Mouse (Mus musculus): ENCODE measurements at regions not wholly inside any gene's neighbourhood (a gene's known extent, or its start where the extent isn't known, plus 50 kb on each side); places are given as distances from the start of the nearest gene placed in this dataset.

DNA sequence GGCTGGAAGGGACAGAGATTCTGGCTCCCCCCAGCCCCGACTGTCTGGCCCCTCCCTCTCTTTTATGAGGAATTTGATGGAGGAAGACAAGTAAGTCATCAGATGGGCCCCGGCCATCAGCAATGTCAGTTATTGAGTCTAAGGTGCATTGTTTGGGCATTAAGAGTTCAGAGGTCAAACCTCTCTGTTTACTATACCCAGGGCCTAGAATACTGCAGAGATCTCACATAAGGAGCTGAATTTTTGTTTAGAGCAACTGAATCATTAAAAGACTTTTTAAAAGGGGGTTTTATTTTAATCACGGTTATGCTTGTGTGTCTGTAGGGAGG, 353.1 kb upstream of the Jarid2 start:
- ATAC-seq (ENCODE audit: insufficient number of reproducible peaks, insufficient read depth, low FRiP score, low read depth): no peak

DNA sequence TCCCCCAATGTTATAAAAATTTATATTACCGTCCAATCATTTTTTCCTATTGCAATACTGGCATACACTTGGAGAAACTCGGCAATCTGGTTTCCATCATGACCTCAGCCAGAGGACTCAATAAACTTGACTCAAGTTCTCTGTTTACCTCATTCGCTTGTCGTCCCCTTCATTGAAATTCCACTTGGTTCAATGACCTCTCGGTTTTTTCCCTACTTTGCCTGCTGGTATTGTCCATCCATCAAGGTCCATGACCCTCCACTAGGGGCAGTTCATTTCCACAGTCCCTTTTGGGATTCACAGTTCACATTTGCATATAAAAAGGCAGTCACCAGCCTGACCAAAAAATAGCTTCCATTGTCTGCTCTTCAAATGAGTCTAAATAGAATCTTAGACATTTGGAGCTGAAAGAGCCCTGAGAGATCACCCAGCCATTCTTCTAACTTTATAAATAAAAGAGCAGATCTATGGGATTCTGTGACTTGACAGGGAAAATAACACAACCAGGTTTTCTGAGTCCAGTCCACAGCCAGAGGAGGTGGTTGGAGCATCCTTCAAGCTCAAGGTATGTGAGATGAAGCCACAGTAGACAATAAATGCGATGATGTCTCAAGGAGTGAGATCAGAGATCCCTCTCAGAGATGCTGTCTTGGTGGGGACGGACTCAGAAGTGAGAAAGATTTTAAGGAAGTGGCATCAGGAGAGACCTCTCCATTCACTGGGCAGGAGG, 347.4 kb upstream of the Jarid2 start:
- Histone ChIP-seq H3K27ac (replicated peaks in 1 of 2; ENCODE audit: control insufficient read depth in 1 of 2, insufficient read depth in 1 of 2, low read depth in 2 of 2, low read length in 2 of 2) (no peak overlapping the region), H3K4me3 (ENCODE audit: control insufficient read depth in 1 of 2, insufficient read depth in 1 of 2, low read depth in 1 of 2, low read length in 2 of 2) (no peak overlapping the region), H3K36me3 (ENCODE audit: control insufficient read depth, insufficient read depth, low read length) (no peaks in the 10 kb centered on the region), H3K27me3 (ENCODE audit: control insufficient read depth, insufficient read depth, low read length) (no peaks in the 10 kb centered on the region), H3K9me3 (ENCODE audit: control insufficient read depth, low read length) (no peaks in the 10 kb centered on the region), H3K9ac (ENCODE audit: low read length) (no peak overlapping the region), H3K4me2 (ENCODE audit: low read length) (no peak overlapping the region), H3K4me1 (ENCODE audit: control insufficient read depth in 2 of 2, insufficient read depth in 2 of 2, low read length in 2 of 2) (peaks cover 3 to 4% of the 10 kb centered on the region in 2 experiments; a peak in 1 of 4 replicates)
- no peak for ATAC-seq (ENCODE audit: insufficient number of reproducible peaks, insufficient read depth, low FRiP score, low read depth)
- 84% methylated on average over 7 of the region's 7 CpGs for WGBS

More for the DNA sequence above, 353.1 kb upstream of the Jarid2 start:
- Histone ChIP-seq H3K4me2 (ENCODE audit: low read length) (no peak overlapping the region), H3K4me3 (ENCODE audit: control insufficient read depth in 1 of 2, insufficient read depth in 1 of 2, low read depth in 1 of 2, low read length in 2 of 2) (no peak overlapping the region), H3K27me3 (ENCODE audit: control insufficient read depth, insufficient read depth, low read length) (no peaks in the 10 kb centered on the region), H3K9ac (ENCODE audit: low read length) (no peak overlapping the region), H3K27ac (replicated peaks in 1 of 2; ENCODE audit: control insufficient read depth in 1 of 2, insufficient read depth in 1 of 2, low read depth in 2 of 2, low read length in 2 of 2) (no peak overlapping the region), H3K36me3 (ENCODE audit: control insufficient read depth, insufficient read depth, low read length) (no peaks in the 10 kb centered on the region), H3K4me1 (ENCODE audit: control insufficient read depth in 2 of 2, insufficient read depth in 2 of 2, low read length in 2 of 2) (peaks cover 5 to 6% of the 10 kb centered on the region in 2 experiments; a peak in 2 of 4 replicates), H3K9me3 (ENCODE audit: control insufficient read depth, low read length) (no peaks in the 10 kb centered on the region)
- 72% methylated on average over 3 of the region's 3 CpGs for WGBS

DNA sequence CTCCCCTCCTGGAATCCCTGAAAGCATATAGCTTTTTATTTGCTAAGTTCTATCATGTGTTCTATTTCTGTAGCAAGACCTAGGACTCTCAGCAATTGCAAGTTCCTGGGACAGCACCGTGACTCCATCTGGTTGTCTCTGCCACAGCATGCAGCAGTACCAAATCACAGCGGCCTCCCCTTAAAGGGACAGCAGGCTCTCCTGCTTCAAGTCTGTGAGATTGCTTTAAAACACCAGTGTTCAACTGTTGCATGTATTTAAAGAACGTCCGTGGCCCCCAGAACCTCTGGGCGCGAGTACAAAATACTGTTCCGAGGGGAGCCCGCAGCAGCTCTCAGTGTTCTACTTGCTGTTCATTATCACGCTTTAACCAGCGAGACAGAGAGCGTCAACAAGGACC, 346.0 kb upstream of the Jarid2 start:
- Histone ChIP-seq H3K4me1 (ENCODE audit: control insufficient read depth in 2 of 2, insufficient read depth in 2 of 2, low read length in 2 of 2) (peaks cover 3 to 4% of the 10 kb centered on the region in 2 experiments; a peak in 1 of 4 replicates), H3K4me3 (ENCODE audit: control insufficient read depth in 1 of 2, insufficient read depth in 1 of 2, low read depth in 1 of 2, low read length in 2 of 2) (no peak overlapping the region), H3K36me3 (ENCODE audit: control insufficient read depth, insufficient read depth, low read length) (no peaks in the 10 kb centered on the region), H3K27me3 (ENCODE audit: control insufficient read depth, insufficient read depth, low read length) (no peaks in the 10 kb centered on the region), H3K9me3 (ENCODE audit: control insufficient read depth, low read length) (no peaks in the 10 kb centered on the region), H3K4me2 (ENCODE audit: low read length) (no peak overlapping the region), H3K9ac (ENCODE audit: low read length) (no peak overlapping the region), H3K27ac (replicated peaks in 1 of 2; ENCODE audit: control insufficient read depth in 1 of 2, insufficient read depth in 1 of 2, low read depth in 2 of 2, low read length in 2 of 2) (no peak overlapping the region)
- 53% methylated on average over 11 of the region's 11 CpGs for WGBS
- ATAC-seq (ENCODE audit: insufficient number of reproducible peaks, insufficient read depth, low FRiP score, low read depth): no peak

DNA sequence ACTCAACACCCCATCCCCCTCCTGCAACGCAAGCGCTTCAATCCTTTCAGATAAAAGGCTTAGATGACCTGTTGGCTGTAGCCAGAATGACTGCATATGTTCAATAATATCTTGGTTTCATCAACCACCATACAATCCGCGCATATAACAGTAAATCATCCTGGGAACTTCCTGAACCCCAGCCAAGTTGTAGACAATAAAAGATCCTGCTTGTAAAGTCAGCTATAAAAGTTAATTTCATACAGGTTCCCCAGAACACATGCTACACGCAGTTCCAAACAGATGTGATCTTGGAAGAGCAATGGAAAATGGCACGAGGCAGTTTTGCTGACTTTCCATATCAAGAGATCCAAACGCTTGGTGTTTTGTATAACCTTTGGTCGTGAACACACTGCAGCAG, 342.5 kb upstream of the Jarid2 start:
- no peak overlapping the region for H3K4me2 ChIP-seq (ENCODE audit: low read length)
- no peaks in the 10 kb centered on the region for H3K36me3 ChIP-seq (ENCODE audit: control insufficient read depth, insufficient read depth, low read length)
- no peak for ATAC-seq (ENCODE audit: insufficient number of reproducible peaks, insufficient read depth, low FRiP score, low read depth)
- WGBS: 83% methylated on average over 8 of the region's 8 CpGs
- H3K9ac ChIP-seq (ENCODE audit: low read length): no peak overlapping the region
- H3K9me3 ChIP-seq (ENCODE audit: control insufficient read depth, low read length): no peaks in the 10 kb centered on the region
- no peak overlapping the region for H3K27ac ChIP-seq (replicated peaks in 1 of 2; ENCODE audit: control insufficient read depth in 1 of 2, insufficient read depth in 1 of 2, low read depth in 2 of 2, low read length in 2 of 2)
- H3K4me1 ChIP-seq (ENCODE audit: control insufficient read depth in 2 of 2, insufficient read depth in 2 of 2, low read length in 2 of 2): peaks cover 3 to 4% of the 10 kb centered on the region in 2 experiments; a peak in 1 of 4 replicates
- H3K27me3 ChIP-seq (ENCODE audit: control insufficient read depth, insufficient read depth, low read length): no peaks in the 10 kb centered on the region
- H3K4me3 ChIP-seq (ENCODE audit: control insufficient read depth in 1 of 2, insufficient read depth in 1 of 2, low read depth in 1 of 2, low read length in 2 of 2): no peak overlapping the region

DNA sequence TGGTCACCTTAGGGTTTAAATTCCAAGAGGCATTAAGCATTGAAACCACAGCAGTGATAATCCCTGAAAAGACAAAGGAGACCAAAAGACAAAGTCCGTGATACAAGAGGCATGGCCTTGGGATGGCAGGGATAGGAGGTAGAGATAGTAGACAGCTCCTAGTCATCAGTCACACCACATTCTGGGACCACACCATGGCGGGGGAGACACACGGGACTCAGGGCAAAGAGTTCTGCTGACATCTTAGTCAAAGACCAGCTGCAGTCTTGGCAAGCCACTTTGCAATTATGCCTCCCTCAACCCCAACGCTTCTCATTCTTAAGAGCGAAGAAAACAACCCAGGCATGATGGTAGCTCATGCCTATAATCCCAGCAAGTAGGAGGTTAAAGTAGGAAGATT, 339.6 kb upstream of the Jarid2 start:
- ATAC-seq (ENCODE audit: insufficient number of reproducible peaks, insufficient read depth, low FRiP score, low read depth): no peak
- Histone ChIP-seq H3K4me3 (ENCODE audit: control insufficient read depth in 1 of 2, insufficient read depth in 1 of 2, low read depth in 1 of 2, low read length in 2 of 2) (no peak overlapping the region), H3K4me1 (ENCODE audit: control insufficient read depth in 2 of 2, insufficient read depth in 2 of 2, low read length in 2 of 2) (no peaks in the 10 kb centered on the region), H3K36me3 (ENCODE audit: control insufficient read depth, insufficient read depth, low read length) (no peaks in the 10 kb centered on the region), H3K4me2 (ENCODE audit: low read length) (no peak overlapping the region), H3K27ac (replicated peaks in 1 of 2; ENCODE audit: control insufficient read depth in 1 of 2, insufficient read depth in 1 of 2, low read depth in 2 of 2, low read length in 2 of 2) (no peak overlapping the region), H3K9me3 (ENCODE audit: control insufficient read depth, low read length) (no peaks in the 10 kb centered on the region), H3K27me3 (ENCODE audit: control insufficient read depth, insufficient read depth, low read length) (no peaks in the 10 kb centered on the region), H3K9ac (ENCODE audit: low read length) (no peak overlapping the region)
- 84% methylated on average over 5 of the region's 5 CpGs for WGBS

DNA sequence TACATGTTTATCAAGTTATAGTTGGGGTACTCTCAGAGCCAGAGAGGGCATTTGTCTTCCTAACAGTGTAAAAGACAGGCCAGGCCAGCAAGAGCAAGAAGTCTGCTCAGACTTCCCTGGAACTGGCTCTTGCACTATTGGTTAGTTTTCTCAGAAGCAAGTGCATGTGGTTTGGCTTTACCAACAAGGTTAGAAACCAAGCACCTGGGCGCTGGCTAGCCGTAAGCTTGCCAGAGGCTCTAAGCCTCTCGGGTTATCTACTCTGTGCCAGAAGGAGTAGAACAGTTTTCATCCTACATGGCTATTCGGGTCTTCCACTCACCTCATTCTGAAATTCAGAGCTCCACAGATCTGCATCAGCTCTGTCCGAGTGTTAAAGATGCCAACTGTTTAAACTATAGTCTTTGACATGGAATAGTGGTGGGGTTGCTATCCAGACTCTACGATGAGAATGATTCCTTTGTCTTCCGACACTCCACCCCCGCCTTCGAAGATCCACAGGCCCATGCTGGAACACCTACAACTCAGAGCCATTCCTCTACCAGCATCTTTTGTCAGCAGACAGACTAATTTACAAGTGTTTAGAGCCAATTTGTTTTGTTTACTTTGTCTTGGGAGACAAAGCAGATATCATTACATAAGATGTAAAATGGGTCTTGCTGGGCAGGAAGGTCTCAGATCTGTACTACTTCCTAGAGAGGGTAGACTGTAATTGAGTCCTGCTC, 338.4 kb upstream of the Jarid2 start:
- Histone ChIP-seq H3K27me3 (ENCODE audit: control insufficient read depth, insufficient read depth, low read length) (no peaks in the 10 kb centered on the region), H3K27ac (replicated peaks in 1 of 2; ENCODE audit: control insufficient read depth in 1 of 2, insufficient read depth in 1 of 2, low read depth in 2 of 2, low read length in 2 of 2) (no peak overlapping the region), H3K4me2 (ENCODE audit: low read length) (no peak overlapping the region), H3K4me3 (ENCODE audit: control insufficient read depth in 1 of 2, insufficient read depth in 1 of 2, low read depth in 1 of 2, low read length in 2 of 2) (no peak overlapping the region), H3K9me3 (ENCODE audit: control insufficient read depth, low read length) (no peaks in the 10 kb centered on the region), H3K36me3 (ENCODE audit: control insufficient read depth, insufficient read depth, low read length) (no peaks in the 10 kb centered on the region), H3K9ac (ENCODE audit: low read length) (no peak overlapping the region), H3K4me1 (ENCODE audit: control insufficient read depth in 2 of 2, insufficient read depth in 2 of 2, low read length in 2 of 2) (no peaks in the 10 kb centered on the region)
- ATAC-seq (ENCODE audit: insufficient number of reproducible peaks, insufficient read depth, low FRiP score, low read depth): no peak
- WGBS: 87% methylated on average over 9 of the region's 9 CpGs

DNA sequence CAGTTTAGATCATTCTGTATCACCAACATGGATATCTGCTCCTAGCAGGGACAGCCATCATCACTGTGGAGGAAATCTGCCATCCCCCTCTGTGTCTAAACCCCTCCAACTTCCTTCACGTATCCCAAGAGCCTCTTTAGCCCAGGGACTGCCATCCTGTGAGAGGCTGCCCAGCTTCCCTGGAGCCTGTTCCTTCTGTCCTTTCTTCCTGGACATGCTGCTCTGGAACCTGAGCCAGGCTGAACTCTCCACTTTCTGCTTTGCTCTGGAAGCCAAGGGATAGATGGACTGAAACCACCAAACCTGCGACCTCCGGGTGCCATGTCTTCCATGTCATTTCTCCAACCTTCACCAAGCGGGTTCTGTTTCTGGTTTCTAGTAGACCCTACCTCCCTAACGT, 335.3 kb upstream of the Jarid2 start:
- Histone ChIP-seq H3K27ac (replicated peaks in 1 of 2; ENCODE audit: control insufficient read depth in 1 of 2, insufficient read depth in 1 of 2, low read depth in 2 of 2, low read length in 2 of 2) (no peak overlapping the region), H3K36me3 (ENCODE audit: control insufficient read depth, insufficient read depth, low read length) (no peaks in the 10 kb centered on the region), H3K4me1 (ENCODE audit: control insufficient read depth in 2 of 2, insufficient read depth in 2 of 2, low read length in 2 of 2) (peaks cover 0 to under 1% of the 10 kb centered on the region in 2 experiments; a peak in 1 of 4 replicates), H3K9ac (ENCODE audit: low read length) (no peak overlapping the region), H3K27me3 (ENCODE audit: control insufficient read depth, insufficient read depth, low read length) (no peaks in the 10 kb centered on the region), H3K4me3 (ENCODE audit: control insufficient read depth in 1 of 2, insufficient read depth in 1 of 2, low read depth in 1 of 2, low read length in 2 of 2) (no peak overlapping the region), H3K4me2 (ENCODE audit: low read length) (no peak overlapping the region), H3K9me3 (ENCODE audit: control insufficient read depth, low read length) (no peaks in the 10 kb centered on the region)
- no peak for ATAC-seq (ENCODE audit: insufficient number of reproducible peaks, insufficient read depth, low FRiP score, low read depth)
- WGBS: 87% methylated on average over 5 of the region's 5 CpGs
